Mouse (Mus musculus) E14TG2a.4 (cell line): ENCODE measurements at regions not wholly inside any gene's neighbourhood (a gene's known extent, or its start where the extent isn't known, plus 50 kb on each side); places are given as distances from the start of the nearest gene placed in this dataset.

Source experiments
- CTCF ChIP-seq: conservative IDR thresholded peaks from 2 replicates; pipeline ENCODE4 v1.5.1; 2014; ENCODE audit warnings: low read length
- NANOG ChIP-seq: IDR thresholded peaks from 2 replicates; pipeline ENCODE4 v1.6.1; 2014; ENCODE audit warnings: borderline replicate concordance, low read length, mixed read lengths
- POU5F1 ChIP-seq: IDR thresholded peaks from 2 replicates; pipeline ENCODE4 v1.6.1; 2014; ENCODE audit warnings: low read length, borderline replicate concordance

DNA sequence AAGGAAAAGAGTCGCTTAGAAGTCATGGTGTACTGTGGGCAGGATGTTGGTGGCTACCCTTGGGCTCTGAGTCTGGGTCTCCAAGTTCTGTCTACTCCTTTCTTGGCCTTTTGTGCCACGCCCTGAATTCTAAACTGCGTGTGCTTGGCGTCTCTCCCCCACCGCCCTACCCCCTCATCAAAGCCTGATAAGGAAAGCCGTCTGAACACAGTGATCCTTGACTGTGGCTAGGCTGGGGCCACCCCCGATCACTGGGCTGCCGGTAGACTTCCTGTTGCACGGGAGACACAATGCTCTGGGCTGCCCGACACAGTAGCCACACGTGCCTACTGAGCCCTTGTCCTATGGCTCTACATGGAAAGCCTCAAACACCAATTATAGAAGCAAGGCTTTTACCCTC lies 67.1 kb upstream of the Calm2 start:
- TF ChIP-seq CTCF: no peak
- TF ChIP-seq POU5F1: no peak
- no peak for TF ChIP-seq NANOG
